24 mouse cellular contexts compared by ENCODE assay signal in genomic region chr1:180228854-180229253, GRCm38 (mm10).
"Had no signal": no experiment of that assay in that cellular context is flagged by ENCODE, and none has a peak within 500 bp of the region (broad histone marks: within the 10 kb centered on the region; RNA-seq: fewer than 3 reads in every experiment).

No protein-coding gene starts in this region.

- H3K9me3 ChIP-seq: heart, embryonic 15.5 days; hindbrain, embryonic 13.5 days; hindbrain, embryonic 15.5 days; limb, embryonic 10.5 days; liver, embryonic 13.5 days; liver, embryonic 15.5 days had no signal

- H3K27ac ChIP-seq: heart, adult 2 months; heart, embryonic 13.5 days; heart, embryonic 15.5 days; hindbrain, embryonic 13.5 days; hindbrain, embryonic 15.5 days; hindbrain, postnatal 0 days; layer of hippocampus, adult 2 months; left cerebral cortex, adult 2 months; limb, embryonic 10.5 days; limb, embryonic 12.5 days; liver, embryonic 13.5 days; liver, embryonic 15.5 days had no signal

- H3K9ac ChIP-seq: heart, embryonic 13.5 days; heart, embryonic 15.5 days; hindbrain, embryonic 13.5 days; hindbrain, embryonic 15.5 days; limb, embryonic 12.5 days; liver, embryonic 13.5 days; liver, embryonic 15.5 days had no signal

- H3K4me3 ChIP-seq: heart, adult 2 months; heart, embryonic 13.5 days; heart, embryonic 15.5 days; hindbrain, embryonic 13.5 days; hindbrain, embryonic 15.5 days; layer of hippocampus, adult 2 months; left cerebral cortex, adult 2 months; limb, embryonic 10.5 days; limb, embryonic 12.5 days; liver, embryonic 13.5 days; liver, embryonic 15.5 days had no signal

- DNase-seq: gastrocnemius, postnatal 14 days; gastrocnemius, postnatal 36 days; heart, postnatal 14 days; heart, postnatal 36 days; kidney, adult 11 months; kidney, adult 2 months; kidney, adult 9 months; kidney, postnatal 14 days; kidney, postnatal 4 days; liver; liver, embryonic 13.5 days had no signal

- ATAC-seq: hindbrain, postnatal 0 days; intestine, embryonic 16.5 days had no signal

- H3K36me3 ChIP-seq: heart, embryonic 15.5 days; hindbrain, embryonic 15.5 days; limb, embryonic 10.5 days; limb, embryonic 12.5 days had no signal

- H3K4me2 ChIP-seq: heart, embryonic 11.5 days; heart, embryonic 13.5 days; heart, embryonic 15.5 days; hindbrain, embryonic 13.5 days; hindbrain, embryonic 15.5 days; limb, embryonic 12.5 days; liver, embryonic 13.5 days; liver, embryonic 15.5 days had no signal

- H3K27me3 ChIP-seq: heart, embryonic 13.5 days; heart, embryonic 15.5 days; hindbrain, embryonic 15.5 days; limb, embryonic 12.5 days; liver, embryonic 13.5 days; liver, embryonic 15.5 days had no signal
